Mouse (Mus musculus): ENCODE measurements at regions not wholly inside any gene's neighbourhood (a gene's known extent, or its start where the extent isn't known, plus 50 kb on each side); places are given as distances from the start of the nearest gene placed in this dataset.
A peak's percentile ranks its signal among the peaks of the same experiment; 100 is the strongest.
"Not testable (repeated sequence)": the region's sequence is repeated elsewhere in the genome, so short reads cannot be mapped to it uniquely, and the experiment has no call there.

GRCm38 (mm10) chr8:20264612-20265011, 98.4 kb downstream of the Gm15319 start:
- DNase-seq (ENCODE audit: low spot score); H3K9me3 ChIP-seq (replicated peaks; ENCODE audit: control insufficient read depth, low read length); H3K27ac ChIP-seq (ENCODE audit: low read depth, low read length); H3K4me2 ChIP-seq (ENCODE audit: low read length); H3K4me1 ChIP-seq (ENCODE audit: control insufficient read depth, insufficient read depth, low read length); ATAC-seq; H3K4me3 ChIP-seq (ENCODE audit: low read depth, low read length); H3K27me3 ChIP-seq (replicated peaks; ENCODE audit: control insufficient read depth, insufficient read depth, low read length); H3K9ac ChIP-seq (ENCODE audit: low read length); H3K36me3 ChIP-seq (ENCODE audit: control insufficient read depth, insufficient read depth, low read length): not testable (repeated sequence)
- WGBS, result 73% methylated on average over 1 of the region's 1 CpGs

GRCm38 (mm10) chr8:20264106-20264505, 98.9 kb downstream of the Gm15319 start:
- not testable (repeated sequence) for H3K27ac ChIP-seq (ENCODE audit: low read depth, low read length); H3K9me3 ChIP-seq (replicated peaks; ENCODE audit: control insufficient read depth, low read length); DNase-seq (ENCODE audit: low spot score); H3K4me2 ChIP-seq (ENCODE audit: low read length); ATAC-seq; H3K27me3 ChIP-seq (replicated peaks; ENCODE audit: control insufficient read depth, insufficient read depth, low read length); H3K9ac ChIP-seq (ENCODE audit: low read length); H3K4me1 ChIP-seq (ENCODE audit: control insufficient read depth, insufficient read depth, low read length); H3K4me3 ChIP-seq (ENCODE audit: low read depth, low read length); H3K36me3 ChIP-seq (ENCODE audit: control insufficient read depth, insufficient read depth, low read length)
- WGBS, result 89% methylated on average over 3 of the region's 3 CpGs

GRCm38 (mm10) chr8:20262847-20263570, 100.0 kb downstream of the Gm15319 start:
- H3K4me3 ChIP-seq (ENCODE audit: low read depth, low read length); H3K9me3 ChIP-seq (replicated peaks; ENCODE audit: control insufficient read depth, low read length); H3K9ac ChIP-seq (ENCODE audit: low read length); H3K36me3 ChIP-seq (ENCODE audit: control insufficient read depth, insufficient read depth, low read length); H3K27ac ChIP-seq (ENCODE audit: low read depth, low read length); DNase-seq (ENCODE audit: low spot score); H3K4me2 ChIP-seq (ENCODE audit: low read length); H3K27me3 ChIP-seq (replicated peaks; ENCODE audit: control insufficient read depth, insufficient read depth, low read length); H3K4me1 ChIP-seq (ENCODE audit: control insufficient read depth, insufficient read depth, low read length); ATAC-seq: not testable (repeated sequence)
- 78% methylated on average over 6 of the region's 7 CpGs for WGBS

GRCm38 (mm10) chr8:20262253-20262652, 100.8 kb downstream of the Gm15319 start:
- H3K27me3 ChIP-seq (replicated peaks; ENCODE audit: control insufficient read depth, insufficient read depth, low read length); H3K4me3 ChIP-seq (ENCODE audit: low read depth, low read length); H3K9ac ChIP-seq (ENCODE audit: low read length); H3K9me3 ChIP-seq (replicated peaks; ENCODE audit: control insufficient read depth, low read length); H3K27ac ChIP-seq (ENCODE audit: low read depth, low read length); H3K4me2 ChIP-seq (ENCODE audit: low read length); DNase-seq (ENCODE audit: low spot score); H3K36me3 ChIP-seq (ENCODE audit: control insufficient read depth, insufficient read depth, low read length); ATAC-seq; H3K4me1 ChIP-seq (ENCODE audit: control insufficient read depth, insufficient read depth, low read length): not testable (repeated sequence)
- whole genome bisulfite sequencing, result no CpG with 5 or more reads among the region's 3 CpGs

- peak; percentile 61; the same call in 1 of the 2 replicates for ATAC-seq
- not testable (repeated sequence) for H3K27me3 ChIP-seq (replicated peaks; ENCODE audit: control insufficient read depth, insufficient read depth, low read length); DNase-seq (ENCODE audit: low spot score); H3K27ac ChIP-seq (ENCODE audit: low read depth, low read length); H3K4me1 ChIP-seq (ENCODE audit: control insufficient read depth, insufficient read depth, low read length); H3K9me3 ChIP-seq (replicated peaks; ENCODE audit: control insufficient read depth, low read length); H3K4me3 ChIP-seq (ENCODE audit: low read depth, low read length); H3K4me2 ChIP-seq (ENCODE audit: low read length); H3K9ac ChIP-seq (ENCODE audit: low read length); H3K36me3 ChIP-seq (ENCODE audit: control insufficient read depth, insufficient read depth, low read length)
- 65% methylated on average over 5 of the region's 9 CpGs for WGBS
Measured at GRCm38 (mm10) chr8:20261452-20262181, 101.4 kb downstream of the Gm15319 start.

GRCm38 (mm10) chr8:20261007-20261406, 102.0 kb downstream of the Gm15319 start:
- H3K4me2 ChIP-seq (ENCODE audit: low read length); H3K9ac ChIP-seq (ENCODE audit: low read length); H3K27me3 ChIP-seq (replicated peaks; ENCODE audit: control insufficient read depth, insufficient read depth, low read length); H3K27ac ChIP-seq (ENCODE audit: low read depth, low read length); H3K36me3 ChIP-seq (ENCODE audit: control insufficient read depth, insufficient read depth, low read length); ATAC-seq; DNase-seq (ENCODE audit: low spot score); H3K4me1 ChIP-seq (ENCODE audit: control insufficient read depth, insufficient read depth, low read length); H3K9me3 ChIP-seq (replicated peaks; ENCODE audit: control insufficient read depth, low read length); H3K4me3 ChIP-seq (ENCODE audit: low read depth, low read length): not testable (repeated sequence)
- WGBS, result no CpG with 5 or more reads among the region's 2 CpGs

- not testable (repeated sequence) for DNase-seq (ENCODE audit: low spot score); H3K9ac ChIP-seq (ENCODE audit: low read length); H3K9me3 ChIP-seq (replicated peaks; ENCODE audit: control insufficient read depth, low read length); ATAC-seq; H3K4me1 ChIP-seq (ENCODE audit: control insufficient read depth, insufficient read depth, low read length); H3K36me3 ChIP-seq (ENCODE audit: control insufficient read depth, insufficient read depth, low read length); H3K27me3 ChIP-seq (replicated peaks; ENCODE audit: control insufficient read depth, insufficient read depth, low read length); H3K4me3 ChIP-seq (ENCODE audit: low read depth, low read length); H3K27ac ChIP-seq (ENCODE audit: low read depth, low read length); H3K4me2 ChIP-seq (ENCODE audit: low read length)
- 82% methylated on average over 5 of the region's 7 CpGs for WGBS
Measured at GRCm38 (mm10) chr8:20260125-20260640, 102.8 kb downstream of the Gm15319 start.

GRCm38 (mm10) chr8:20259662-20260061, 103.3 kb downstream of the Gm15319 start:
- H3K27me3 ChIP-seq (replicated peaks; ENCODE audit: control insufficient read depth, insufficient read depth, low read length); H3K9ac ChIP-seq (ENCODE audit: low read length); H3K36me3 ChIP-seq (ENCODE audit: control insufficient read depth, insufficient read depth, low read length); H3K4me2 ChIP-seq (ENCODE audit: low read length); H3K9me3 ChIP-seq (replicated peaks; ENCODE audit: control insufficient read depth, low read length); ATAC-seq; DNase-seq (ENCODE audit: low spot score); H3K4me3 ChIP-seq (ENCODE audit: low read depth, low read length); H3K4me1 ChIP-seq (ENCODE audit: control insufficient read depth, insufficient read depth, low read length); H3K27ac ChIP-seq (ENCODE audit: low read depth, low read length): not testable (repeated sequence)
- 89% methylated on average over 7 of the region's 8 CpGs for WGBS
